Mouse (Mus musculus): ENCODE measurements around the gene Sema7a.
A peak's percentile ranks its signal among the peaks of the same experiment; 100 is the strongest.

The Sema7a gene

GRCm38 (mm10) chr9:57939431-57940348 lies at the start of gene Sema7a:
TSS of gene Sema7a (plus strand) at chr9:57940112.
- peak; percentile 85 to 86 for DNase-seq (ENCODE audit: low spot score in 2 of 2)

- DNase-seq (ENCODE audit: low spot score in 2 of 2): no peak
These were observed 39.4 kb upstream of the Sema7a start for GRCm38 (mm10) chr9:57900478-57900877.

- DNase-seq (ENCODE audit: low spot score in 2 of 2): peak in 1 of 2 experiments; percentile 10
These were observed 38.7 kb upstream of the Sema7a start for GRCm38 (mm10) chr9:57901197-57901596.

GRCm38 (mm10) chr9:57901601-57902000 lies 38.3 kb upstream of the Sema7a start:
- DNase-seq (ENCODE audit: low spot score in 2 of 2): no peak

- peak; percentile 57 to 60 for DNase-seq (ENCODE audit: low spot score in 2 of 2)
These were observed 37.8 kb upstream of the Sema7a start for GRCm38 (mm10) chr9:57902132-57902531.

GRCm38 (mm10) chr9:57903589-57904249 lies 36.2 kb upstream of the Sema7a start:
- DNase-seq (ENCODE audit: low spot score in 2 of 2): no peak

- no peak for DNase-seq (ENCODE audit: low spot score in 2 of 2)
These were observed 35.7 kb upstream of the Sema7a start for GRCm38 (mm10) chr9:57904250-57904644.

- DNase-seq (ENCODE audit: low spot score in 2 of 2): no peak
These were observed 32.7 kb upstream of the Sema7a start for GRCm38 (mm10) chr9:57907206-57907605.

- DNase-seq (ENCODE audit: low spot score in 2 of 2): peak; percentile 92
These were observed 29.4 kb upstream of the Sema7a start, which contains the start of gene Ubl7 for GRCm38 (mm10) chr9:57910254-57911160. TSS of gene Ubl7 (plus strand) at chr9:57910979.

GRCm38 (mm10) chr9:57912571-57912970 lies 27.3 kb upstream of the Sema7a start:
- no peak for DNase-seq (ENCODE audit: low spot score in 2 of 2)

- DNase-seq (ENCODE audit: low spot score in 2 of 2): no peak
These were observed 18.3 kb upstream of the Sema7a start for GRCm38 (mm10) chr9:57921491-57922060.

- DNase-seq (ENCODE audit: low spot score in 2 of 2): no peak
These were observed 17.5 kb upstream of the Sema7a start for GRCm38 (mm10) chr9:57922381-57922780.

GRCm38 (mm10) chr9:57923046-57923445 lies 16.9 kb upstream of the Sema7a start:
- no peak for DNase-seq (ENCODE audit: low spot score in 2 of 2)

GRCm38 (mm10) chr9:57931166-57931767 lies 8.6 kb upstream of the Sema7a start:
- DNase-seq (ENCODE audit: low spot score in 2 of 2): no peak

- DNase-seq (ENCODE audit: low spot score in 2 of 2): peak in 1 of 2 experiments; percentile 63
These were observed 7.7 kb upstream of the Sema7a start for GRCm38 (mm10) chr9:57932253-57932652.

GRCm38 (mm10) chr9:57932831-57933602 lies 6.9 kb upstream of the Sema7a start:
- no peak for DNase-seq (ENCODE audit: low spot score in 2 of 2)

GRCm38 (mm10) chr9:57935683-57936437 lies 4.1 kb upstream of the Sema7a start:
- peak; percentile 92 to 93 for DNase-seq (ENCODE audit: low spot score in 2 of 2)

- no peak for DNase-seq (ENCODE audit: low spot score in 2 of 2)
These were observed 2.7 kb upstream of the Sema7a start for GRCm38 (mm10) chr9:57937171-57937570.

- no peak for DNase-seq (ENCODE audit: low spot score in 2 of 2)
These were observed 2.3 kb upstream of the Sema7a start for GRCm38 (mm10) chr9:57937651-57938050.
